Mouse (Mus musculus): ENCODE results near the gene Ago3.

Gene Ago3

GRCm38 (mm10) chr4:126429347-126430079 lies at the start of gene Ago3:
Gene Ago3 (minus strand): TSS chr4:126429556.
- DNase-seq, result peak; percentile 94

GRCm38 (mm10) chr4:126473031-126473430 lies 43.7 kb upstream of the Ago3 start:
- DNase-seq, result no peak

GRCm38 (mm10) chr4:126469334-126469733 lies 40.0 kb upstream of the Ago3 start:
- no peak for DNase-seq

- no peak for DNase-seq
Measured at GRCm38 (mm10) chr4:126468925-126469324, 39.6 kb upstream of the Ago3 start.

GRCm38 (mm10) chr4:126468285-126468901 lies 39.0 kb upstream of the Ago3 start, which contains the start of gene Ago1:
Gene Ago1 (minus strand): TSS chr4:126468583.
- DNase-seq, result peak; percentile 94

- DNase-seq, result peak; percentile 65
Measured at GRCm38 (mm10) chr4:126467721-126468284, 38.4 kb upstream of the Ago3 start.

- no peak for DNase-seq
Measured at GRCm38 (mm10) chr4:126466251-126466750, 36.9 kb upstream of the Ago3 start.

GRCm38 (mm10) chr4:126465843-126466242 lies 36.5 kb upstream of the Ago3 start:
- DNase-seq, result peak; percentile 48

GRCm38 (mm10) chr4:126464892-126465235 lies 35.5 kb upstream of the Ago3 start:
- no peak for DNase-seq

GRCm38 (mm10) chr4:126464189-126464891 lies 35.0 kb upstream of the Ago3 start:
- no peak for DNase-seq

- no peak for DNase-seq
Measured at GRCm38 (mm10) chr4:126455441-126455840, 26.1 kb upstream of the Ago3 start.

- DNase-seq, result no peak
Measured at GRCm38 (mm10) chr4:126454547-126455254, 25.3 kb upstream of the Ago3 start.

GRCm38 (mm10) chr4:126450268-126450667 lies 20.9 kb upstream of the Ago3 start:
- no peak for DNase-seq

- no peak for DNase-seq
Measured at GRCm38 (mm10) chr4:126447126-126447525, 17.8 kb upstream of the Ago3 start.

GRCm38 (mm10) chr4:126444528-126444927 lies 15.2 kb upstream of the Ago3 start:
- DNase-seq, result no peak

- no peak for DNase-seq
Measured at GRCm38 (mm10) chr4:126438261-126438660, 8.9 kb upstream of the Ago3 start.

GRCm38 (mm10) chr4:126436268-126436667 lies 6.9 kb upstream of the Ago3 start:
- no peak for DNase-seq

GRCm38 (mm10) chr4:126434094-126434493 lies 4.7 kb upstream of the Ago3 start:
- no peak for DNase-seq

- no peak for DNase-seq
Measured at GRCm38 (mm10) chr4:126433175-126433574, 3.8 kb upstream of the Ago3 start.

- DNase-seq, result no peak
Measured at GRCm38 (mm10) chr4:126431746-126432145, 2.4 kb upstream of the Ago3 start.

GRCm38 (mm10) chr4:126428682-126429346 lies 542 bp downstream of the Ago3 start:
- DNase-seq, result no peak

GRCm38 (mm10) chr4:126423866-126424265 lies 5.5 kb downstream of the Ago3 start:
- DNase-seq, result no peak
